Mouse (Mus musculus): Measurements from ENCODE around the gene Wipf1. TPM values are rescaled to one million over a fixed set of nuclear protein-coding genes. Genes with fewer than 3 reads are reported as not detected.

Gene Wipf1
- polyA plus RNA-seq, 1 experiment: 13.7 TPM

DNA sequence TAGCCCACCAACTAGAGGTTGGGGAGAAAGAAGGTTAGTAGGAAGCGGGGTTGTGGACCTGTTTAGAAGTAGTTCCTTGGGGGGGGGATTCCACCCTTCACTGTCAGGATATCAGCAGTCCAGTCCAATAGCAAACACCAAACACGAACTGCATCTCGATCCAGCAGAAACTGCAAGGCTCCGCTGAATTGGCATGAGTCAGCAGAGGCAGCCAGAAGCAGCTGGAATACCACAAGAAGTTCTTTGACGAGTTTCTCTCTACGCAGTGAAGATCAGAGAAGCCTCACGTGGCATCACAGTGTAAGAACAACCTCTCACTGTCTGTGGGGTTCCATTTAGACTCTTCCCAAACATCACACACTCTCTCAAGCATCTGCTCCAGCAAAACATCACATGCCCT is 124.6 kb downstream of the Wipf1 start:
- Histone ChIP-seq H3K36me3 (ENCODE audit: control insufficient read depth, insufficient read depth) (no peaks in the 10 kb centered on the region), H3K4me3 (no peak overlapping the region), H3ac (ENCODE audit: control insufficient read depth, insufficient read length) (no peak overlapping the region), H3K79me2 (ENCODE audit: control insufficient read depth, insufficient read depth) (no peaks in the 10 kb centered on the region), H3K4me2 (ENCODE audit: low read depth) (no peak overlapping the region), H3K27me3 (ENCODE audit: control insufficient read depth, insufficient read depth, insufficient read length) (no peaks in the 10 kb centered on the region)
- no peak for TF ChIP-seq REST (IDR thresholded peaks at IDR 0.05; ENCODE audit: insufficient read depth, insufficient read length)
- no peak for TF ChIP-seq SRF (IDR thresholded peaks at IDR 0.05; ENCODE audit: control insufficient read depth, insufficient read length, low read depth)
- no peak for TF ChIP-seq POLR2A (IDR thresholded peaks at IDR 0.05; ENCODE audit: insufficient read length, low read depth)
- TF ChIP-seq CEBPB (IDR thresholded peaks at IDR 0.05; ENCODE audit: insufficient read depth, poor library complexity, severe bottlenecking): no peak
- TF ChIP-seq MAX (IDR thresholded peaks at IDR 0.05; ENCODE audit: low read depth): no peak
- TF ChIP-seq USF1 (IDR thresholded peaks at IDR 0.05; ENCODE audit: low read depth): no peak
- TF ChIP-seq E2F4 (IDR thresholded peaks at IDR 0.05; ENCODE audit: insufficient read depth): no peak
- TF ChIP-seq TCF3 (IDR thresholded peaks at IDR 0.05; ENCODE audit: insufficient read length, low read depth): no peak
- TF ChIP-seq MYOD1 (IDR thresholded peaks at IDR 0.05; ENCODE audit: control insufficient read depth in 1 of 3, insufficient read length in 2 of 3, low read depth in 2 of 3): no peak
- TF ChIP-seq POLR2AphosphoS2 (IDR thresholded peaks at IDR 0.05; ENCODE audit: insufficient read length, low read depth): no peak
- TF ChIP-seq TCF12 (IDR thresholded peaks at IDR 0.05; ENCODE audit: insufficient read depth, poor library complexity, severe bottlenecking): no peak
- no peak for TF ChIP-seq MYOG (IDR thresholded peaks at IDR 0.05; ENCODE audit: control insufficient read depth in 1 of 3, insufficient read depth in 1 of 3, insufficient read length in 2 of 3, low read depth in 2 of 3)

DNA sequence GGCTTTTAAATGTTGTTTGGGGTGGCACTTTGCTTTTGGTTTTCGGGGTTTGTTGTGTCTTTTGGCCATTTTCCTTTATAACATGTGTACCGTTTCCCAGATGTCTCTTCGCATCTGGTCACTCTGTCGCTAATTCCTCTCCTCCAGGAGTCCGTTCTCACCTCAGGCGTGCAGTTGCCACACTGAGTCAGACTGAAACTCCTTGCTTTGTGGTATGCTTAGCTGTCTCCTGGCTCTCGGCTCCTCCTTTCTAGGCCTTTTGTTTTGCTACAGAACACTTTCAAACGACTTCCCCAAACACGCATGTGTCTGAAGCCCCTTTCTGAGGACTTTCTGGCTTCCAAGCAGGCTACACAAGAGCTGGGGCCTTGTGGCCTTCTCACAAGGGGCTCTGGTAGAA is 125.1 kb downstream of the Wipf1 start:
- H3K4me2 ChIP-seq (ENCODE audit: low read depth): no peak overlapping the region
- H3ac ChIP-seq (ENCODE audit: control insufficient read depth, insufficient read length): no peak overlapping the region
- H3K79me2 ChIP-seq (ENCODE audit: control insufficient read depth, insufficient read depth): no peaks in the 10 kb centered on the region
- no peaks in the 10 kb centered on the region for H3K36me3 ChIP-seq (ENCODE audit: control insufficient read depth, insufficient read depth)
- no peak overlapping the region for H3K4me3 ChIP-seq
- no peak for TF ChIP-seq TCF12 (IDR thresholded peaks at IDR 0.05; ENCODE audit: insufficient read depth, poor library complexity, severe bottlenecking)
- no peaks in the 10 kb centered on the region for H3K27me3 ChIP-seq (ENCODE audit: control insufficient read depth, insufficient read depth, insufficient read length)

DNA sequence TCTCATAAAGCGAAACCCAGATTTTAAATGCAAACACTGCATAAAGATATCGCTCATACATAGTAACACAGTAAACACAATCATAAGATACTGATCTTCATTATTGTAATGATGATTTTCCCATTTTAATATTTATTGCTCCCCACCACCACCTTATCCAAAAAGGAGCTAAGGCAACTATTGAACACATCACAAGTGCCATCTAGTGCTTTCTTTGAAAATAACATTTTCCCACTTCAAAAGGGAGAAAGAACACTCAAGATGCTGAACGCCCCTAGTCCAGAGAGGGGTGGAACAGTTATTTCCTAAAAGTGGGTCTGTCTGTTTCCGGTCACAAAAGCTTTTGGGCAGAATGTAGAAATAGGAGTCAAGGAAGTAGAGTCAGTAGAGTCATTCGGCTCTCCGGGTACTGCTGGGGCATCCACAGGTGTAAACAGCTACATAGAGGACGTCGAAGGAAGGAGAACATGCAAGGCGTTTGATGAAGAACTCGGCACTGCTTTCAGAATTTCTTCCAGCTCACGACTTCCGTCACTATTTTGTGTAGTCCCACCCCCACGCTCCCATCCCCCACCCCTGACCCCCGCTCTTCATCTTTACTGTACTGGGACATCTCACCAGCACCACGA is 126.0 kb downstream of the Wipf1 start:
- H3K36me3 ChIP-seq (ENCODE audit: control insufficient read depth, insufficient read depth): no peaks in the 10 kb centered on the region
- no peak overlapping the region for H3K4me2 ChIP-seq (ENCODE audit: low read depth)
- TF ChIP-seq TCF12 (IDR thresholded peaks at IDR 0.05; ENCODE audit: insufficient read depth, poor library complexity, severe bottlenecking) (no peak), CEBPB (IDR thresholded peaks at IDR 0.05; ENCODE audit: insufficient read depth, poor library complexity, severe bottlenecking) (no peak), MYOD1 (IDR thresholded peaks at IDR 0.05; ENCODE audit: control insufficient read depth in 1 of 3, insufficient read length in 2 of 3, low read depth in 2 of 3) (no peak), MAX (IDR thresholded peaks at IDR 0.05; ENCODE audit: low read depth) (no peak), E2F4 (IDR thresholded peaks at IDR 0.05; ENCODE audit: insufficient read depth) (no peak)
- no peak overlapping the region for H3ac ChIP-seq (ENCODE audit: control insufficient read depth, insufficient read length)
- H3K27me3 ChIP-seq (ENCODE audit: control insufficient read depth, insufficient read depth, insufficient read length): no peaks in the 10 kb centered on the region
- no peaks in the 10 kb centered on the region for H3K79me2 ChIP-seq (ENCODE audit: control insufficient read depth, insufficient read depth)
- no peak overlapping the region for H3K4me3 ChIP-seq

DNA sequence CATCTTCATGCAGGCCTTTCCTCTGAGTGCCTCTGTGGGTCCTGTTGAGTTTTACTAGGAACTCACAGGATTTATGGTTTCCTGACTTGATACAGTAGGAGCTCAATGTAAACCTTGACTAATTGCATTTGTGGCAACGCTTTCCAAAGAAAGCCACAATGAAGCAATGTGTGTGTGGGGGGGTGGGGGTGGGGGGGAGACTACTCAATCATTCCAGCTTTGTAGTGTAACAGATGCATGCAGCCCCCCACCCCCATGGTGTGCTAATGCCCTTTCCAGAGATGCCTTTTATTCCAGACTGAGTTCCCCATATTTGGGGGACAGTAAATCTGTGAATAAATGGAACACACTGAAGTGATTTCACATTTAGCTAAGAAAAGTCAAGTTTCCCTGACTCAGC is 127.8 kb downstream of the Wipf1 start:
- H3K4me3 ChIP-seq: no peak overlapping the region
- H3K36me3 ChIP-seq (ENCODE audit: control insufficient read depth, insufficient read depth): no peaks in the 10 kb centered on the region
- no peak for TF ChIP-seq POLR2A (IDR thresholded peaks at IDR 0.05; ENCODE audit: insufficient read length, low read depth)
- no peak for TF ChIP-seq E2F4 (IDR thresholded peaks at IDR 0.05; ENCODE audit: insufficient read depth)
- TF ChIP-seq MYOG (IDR thresholded peaks at IDR 0.05; ENCODE audit: control insufficient read depth in 1 of 3, insufficient read depth in 1 of 3, insufficient read length in 2 of 3, low read depth in 2 of 3): no peak
- TF ChIP-seq SRF (IDR thresholded peaks at IDR 0.05; ENCODE audit: control insufficient read depth, insufficient read length, low read depth): no peak
- TF ChIP-seq MYOD1 (IDR thresholded peaks at IDR 0.05; ENCODE audit: control insufficient read depth in 1 of 3, insufficient read length in 2 of 3, low read depth in 2 of 3): no peak
- no peak for TF ChIP-seq REST (IDR thresholded peaks at IDR 0.05; ENCODE audit: insufficient read depth, insufficient read length)
- TF ChIP-seq USF1 (IDR thresholded peaks at IDR 0.05; ENCODE audit: low read depth): no peak
- TF ChIP-seq POLR2AphosphoS2 (IDR thresholded peaks at IDR 0.05; ENCODE audit: insufficient read length, low read depth): no peak
- no peak for TF ChIP-seq TCF12 (IDR thresholded peaks at IDR 0.05; ENCODE audit: insufficient read depth, poor library complexity, severe bottlenecking)
- TF ChIP-seq CEBPB (IDR thresholded peaks at IDR 0.05; ENCODE audit: insufficient read depth, poor library complexity, severe bottlenecking): no peak
- TF ChIP-seq MAX (IDR thresholded peaks at IDR 0.05; ENCODE audit: low read depth): no peak
- TF ChIP-seq TCF3 (IDR thresholded peaks at IDR 0.05; ENCODE audit: insufficient read length, low read depth): no peak
- H3K79me2 ChIP-seq (ENCODE audit: control insufficient read depth, insufficient read depth): no peaks in the 10 kb centered on the region
- no peak overlapping the region for H3ac ChIP-seq (ENCODE audit: control insufficient read depth, insufficient read length)
- H3K4me2 ChIP-seq (ENCODE audit: low read depth): no peak overlapping the region
- no peaks in the 10 kb centered on the region for H3K27me3 ChIP-seq (ENCODE audit: control insufficient read depth, insufficient read depth, insufficient read length)

DNA sequence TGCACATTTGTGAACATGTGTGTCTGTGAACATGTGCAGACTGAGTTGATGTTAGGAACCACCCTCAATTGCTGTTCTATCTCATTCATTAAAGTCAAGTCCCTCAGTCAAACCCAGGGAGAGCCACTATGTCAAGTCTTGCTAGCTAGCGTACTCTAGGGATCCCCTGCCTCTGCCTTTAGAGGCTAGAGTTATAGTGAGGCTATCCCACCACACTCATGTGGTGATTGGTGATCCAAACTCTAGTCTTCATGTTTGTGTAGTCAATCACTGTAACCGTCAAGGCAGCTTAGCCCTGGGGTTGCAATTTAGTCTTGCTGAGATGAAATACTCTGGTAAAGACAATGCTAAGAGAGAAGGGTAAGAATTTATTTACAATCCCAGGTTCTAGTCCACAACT is 132.1 kb downstream of the Wipf1 start:
- H3K36me3 ChIP-seq (ENCODE audit: control insufficient read depth, insufficient read depth): no peaks in the 10 kb centered on the region
- TF ChIP-seq E2F4 (IDR thresholded peaks at IDR 0.05; ENCODE audit: insufficient read depth): no peak
- TF ChIP-seq TCF3 (IDR thresholded peaks at IDR 0.05; ENCODE audit: insufficient read length, low read depth): no peak
- no peak for TF ChIP-seq MYOG (IDR thresholded peaks at IDR 0.05; ENCODE audit: control insufficient read depth in 1 of 3, insufficient read depth in 1 of 3, insufficient read length in 2 of 3, low read depth in 2 of 3)
- no peak for TF ChIP-seq REST (IDR thresholded peaks at IDR 0.05; ENCODE audit: insufficient read depth, insufficient read length)
- no peak for TF ChIP-seq MYOD1 (IDR thresholded peaks at IDR 0.05; ENCODE audit: control insufficient read depth in 1 of 3, insufficient read length in 2 of 3, low read depth in 2 of 3)
- no peak for TF ChIP-seq CEBPB (IDR thresholded peaks at IDR 0.05; ENCODE audit: insufficient read depth, poor library complexity, severe bottlenecking)
- TF ChIP-seq SRF (IDR thresholded peaks at IDR 0.05; ENCODE audit: control insufficient read depth, insufficient read length, low read depth): no peak
- TF ChIP-seq POLR2A (IDR thresholded peaks at IDR 0.05; ENCODE audit: insufficient read length, low read depth): no peak
- TF ChIP-seq USF1 (IDR thresholded peaks at IDR 0.05; ENCODE audit: low read depth): no peak
- no peak for TF ChIP-seq MAX (IDR thresholded peaks at IDR 0.05; ENCODE audit: low read depth)
- H3K4me3 ChIP-seq: no peak overlapping the region
- H3ac ChIP-seq (ENCODE audit: control insufficient read depth, insufficient read length): no peak overlapping the region
- H3K27me3 ChIP-seq (ENCODE audit: control insufficient read depth, insufficient read depth, insufficient read length): no peaks in the 10 kb centered on the region
- H3K79me2 ChIP-seq (ENCODE audit: control insufficient read depth, insufficient read depth): no peaks in the 10 kb centered on the region
- peak overlapping the region; percentile 56 for H3K4me2 ChIP-seq (ENCODE audit: low read depth)
